Mouse (Mus musculus): ENCODE data around the gene Stk36. TPM values are rescaled to one million over a fixed set of nuclear protein-coding genes. Genes with fewer than 3 reads are reported as not detected.

The Stk36 gene
- 1.6 and 1.7 TPM in 2 replicates for total RNA-seq (2012; rRNA removed)

DNA sequence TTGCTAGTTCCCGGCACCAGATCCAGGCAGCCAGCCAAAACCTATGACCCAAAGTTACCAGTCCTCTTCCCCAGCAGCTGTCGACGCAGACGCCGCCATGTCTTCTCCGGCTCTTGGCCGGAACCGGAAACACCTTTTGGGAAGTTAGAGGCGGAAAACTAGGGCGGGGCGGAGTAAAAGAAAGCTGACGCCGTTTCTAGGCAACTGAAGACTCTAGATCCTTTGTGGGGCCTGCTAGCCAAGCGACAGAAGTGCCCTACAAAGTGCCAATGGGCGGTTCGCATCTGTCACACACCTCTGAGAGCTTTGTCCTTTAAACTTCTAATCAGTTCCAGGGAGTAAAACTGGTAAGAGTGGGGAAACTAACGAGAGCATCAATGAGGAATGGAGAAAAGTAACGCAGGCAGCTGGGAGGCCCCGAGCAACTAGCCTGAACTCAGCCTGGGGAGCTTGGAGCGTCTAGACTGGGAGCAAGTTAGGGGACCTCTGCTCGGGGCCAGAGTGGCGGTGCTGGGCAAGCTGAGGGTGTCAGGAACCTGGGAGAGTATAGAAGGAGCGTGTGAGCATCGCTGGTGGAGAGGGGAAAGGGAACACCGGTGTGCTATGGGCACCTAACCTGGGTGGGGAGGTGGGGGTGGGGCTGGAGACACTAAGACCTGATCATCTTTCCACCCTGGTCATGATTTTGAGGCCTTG is at the start of gene Stk36, which contains the start of gene Rnf25:
Stk36 (plus strand) TSS at position 179 of the 696 bp plus-strand sequence.
Rnf25 (minus strand) TSS at position 131 of the 696 bp plus-strand sequence.
- in situ Hi-C loops (cut with MboI; ENCODE audit: low sequenced_read_pairs in 2 of 2, unreplicated experiment in 2 of 2), result no loop called here

DNA sequence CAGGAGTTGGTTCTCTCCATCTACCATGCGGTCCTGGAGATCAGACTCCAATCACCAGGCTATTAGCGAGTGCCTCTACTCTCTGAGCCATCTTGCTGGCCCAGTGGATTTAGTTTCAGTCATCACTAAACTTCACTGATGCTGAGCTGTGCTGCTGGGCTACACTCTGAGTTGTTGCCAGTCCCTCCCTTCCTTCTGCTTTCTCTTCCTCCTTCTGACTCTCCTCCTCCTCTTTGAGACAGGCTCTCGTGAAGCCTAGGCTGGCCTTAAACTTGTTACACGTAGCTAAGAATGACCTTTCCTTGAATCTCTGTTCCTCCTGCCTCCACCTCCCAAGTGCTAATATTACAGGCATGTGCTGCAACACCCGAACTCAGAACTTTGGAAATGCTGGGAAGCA is 42.2 kb upstream of the Stk36 start:
- DNase-seq (ENCODE audit: low read depth, low spot score), result no peak
- H3K9me3 ChIP-seq (ENCODE audit: control insufficient read depth, insufficient read depth, low read depth, low read length), result no peaks in the 10 kb centered on the region
- TF ChIP-seq CHD2 (IDR thresholded peaks at IDR 0.05; ENCODE audit: low read depth, low read length) (no peak), ZNF384 (IDR thresholded peaks at IDR 0.05; ENCODE audit: low read depth, low read length) (no peak), HCFC1 (IDR thresholded peaks at IDR 0.05; ENCODE audit: borderline replicate concordance, insufficient read depth, low read length) (no peak), ZC3H11A (IDR thresholded peaks at IDR 0.05; ENCODE audit: borderline replicate concordance, low read depth, low read length) (no peak), MAFK (IDR thresholded peaks at IDR 0.05; ENCODE audit: insufficient read depth, low read depth, low read length) (no peak)
- H3K9ac ChIP-seq (ENCODE audit: insufficient read depth, low read depth, low read length, poor library complexity, severe bottlenecking), result no peak overlapping the region
- no peaks in the 10 kb centered on the region for H3K4me1 ChIP-seq (ENCODE audit: control insufficient read depth in 2 of 2, insufficient read depth in 2 of 2, low read length in 2 of 2, poor library complexity in 1 of 2)
- in situ Hi-C loops (cut with MboI; ENCODE audit: low sequenced_read_pairs in 2 of 2, unreplicated experiment in 2 of 2), result no loop called here
- no peak overlapping the region for H3K27ac ChIP-seq (ENCODE audit: insufficient read depth, low read depth, low read length, poor library complexity, severe bottlenecking)
- H3K4me3 ChIP-seq (ENCODE audit: insufficient read depth in 1 of 2, low read depth in 1 of 2, low read length in 2 of 2, poor library complexity in 1 of 2, severe bottlenecking in 1 of 2), result no peak overlapping the region
- no peaks in the 10 kb centered on the region; the same call in 1 of the 2 replicates for H3K36me3 ChIP-seq (ENCODE audit: control insufficient read depth, insufficient read depth, low read length, poor library complexity, severe bottlenecking)

More for the DNA sequence above, at the start of gene Stk36, which contains the start of gene Rnf25:
- Histone ChIP-seq H3K9ac (ENCODE audit: insufficient read depth, low read depth, low read length, poor library complexity, severe bottlenecking) (peak within 1 kb of the TSS; percentile 87), H3K36me3 (ENCODE audit: control insufficient read depth, insufficient read depth, low read length, poor library complexity, severe bottlenecking) (peaks cover 10% of the 10 kb centered on the region), H3K27ac (ENCODE audit: insufficient read depth, low read depth, low read length, poor library complexity, severe bottlenecking) (no peak within 1 kb of the TSS), H3K4me1 (ENCODE audit: control insufficient read depth in 2 of 2, insufficient read depth in 2 of 2, low read length in 2 of 2, poor library complexity in 1 of 2) (no peaks in the 10 kb centered on the region), H3K4me3 (ENCODE audit: insufficient read depth in 1 of 2, low read depth in 1 of 2, low read length in 2 of 2, poor library complexity in 1 of 2, severe bottlenecking in 1 of 2) (peak within 1 kb of the TSS; percentile 80 to 92), H3K9me3 (ENCODE audit: control insufficient read depth, insufficient read depth, low read depth, low read length) (no peaks in the 10 kb centered on the region)
- no peak for TF ChIP-seq ZNF384 (IDR thresholded peaks at IDR 0.05; ENCODE audit: low read depth, low read length)
- peak; percentile 66; the same call in 1 of the 2 replicates for TF ChIP-seq HCFC1 (IDR thresholded peaks at IDR 0.05; ENCODE audit: borderline replicate concordance, insufficient read depth, low read length)
- DNase-seq (ENCODE audit: low read depth, low spot score), result peak; percentile 83

- Histone ChIP-seq H3K4me3 (ENCODE audit: insufficient read depth in 1 of 2, low read depth in 1 of 2, low read length in 2 of 2, poor library complexity in 1 of 2, severe bottlenecking in 1 of 2) (no peak overlapping the region), H3K4me1 (ENCODE audit: control insufficient read depth in 2 of 2, insufficient read depth in 2 of 2, low read length in 2 of 2, poor library complexity in 1 of 2) (peaks cover 0 to 4% of the 10 kb centered on the region in 2 experiments; a peak in 1 of 4 replicates), H3K27ac (ENCODE audit: insufficient read depth, low read depth, low read length, poor library complexity, severe bottlenecking) (no peak overlapping the region), H3K9ac (ENCODE audit: insufficient read depth, low read depth, low read length, poor library complexity, severe bottlenecking) (no peak overlapping the region), H3K36me3 (ENCODE audit: control insufficient read depth, insufficient read depth, low read length, poor library complexity, severe bottlenecking) (peaks cover 32% of the 10 kb centered on the region), H3K9me3 (ENCODE audit: control insufficient read depth, insufficient read depth, low read depth, low read length) (no peaks in the 10 kb centered on the region)
- no peak for TF ChIP-seq ZNF384 (IDR thresholded peaks at IDR 0.05; ENCODE audit: low read depth, low read length)
- no peak for TF ChIP-seq MAFK (IDR thresholded peaks at IDR 0.05; ENCODE audit: insufficient read depth, low read depth, low read length)
- TF ChIP-seq ZC3H11A (IDR thresholded peaks at IDR 0.05; ENCODE audit: borderline replicate concordance, low read depth, low read length), result no peak
- no peak for DNase-seq (ENCODE audit: low read depth, low spot score)
- in situ Hi-C loops (cut with MboI; ENCODE audit: low sequenced_read_pairs in 2 of 2, unreplicated experiment in 2 of 2), result no loop called here
These were observed 35.4 kb upstream of the Stk36 start for GRCm38 (mm10) chr1:74565834-74566233.

DNA sequence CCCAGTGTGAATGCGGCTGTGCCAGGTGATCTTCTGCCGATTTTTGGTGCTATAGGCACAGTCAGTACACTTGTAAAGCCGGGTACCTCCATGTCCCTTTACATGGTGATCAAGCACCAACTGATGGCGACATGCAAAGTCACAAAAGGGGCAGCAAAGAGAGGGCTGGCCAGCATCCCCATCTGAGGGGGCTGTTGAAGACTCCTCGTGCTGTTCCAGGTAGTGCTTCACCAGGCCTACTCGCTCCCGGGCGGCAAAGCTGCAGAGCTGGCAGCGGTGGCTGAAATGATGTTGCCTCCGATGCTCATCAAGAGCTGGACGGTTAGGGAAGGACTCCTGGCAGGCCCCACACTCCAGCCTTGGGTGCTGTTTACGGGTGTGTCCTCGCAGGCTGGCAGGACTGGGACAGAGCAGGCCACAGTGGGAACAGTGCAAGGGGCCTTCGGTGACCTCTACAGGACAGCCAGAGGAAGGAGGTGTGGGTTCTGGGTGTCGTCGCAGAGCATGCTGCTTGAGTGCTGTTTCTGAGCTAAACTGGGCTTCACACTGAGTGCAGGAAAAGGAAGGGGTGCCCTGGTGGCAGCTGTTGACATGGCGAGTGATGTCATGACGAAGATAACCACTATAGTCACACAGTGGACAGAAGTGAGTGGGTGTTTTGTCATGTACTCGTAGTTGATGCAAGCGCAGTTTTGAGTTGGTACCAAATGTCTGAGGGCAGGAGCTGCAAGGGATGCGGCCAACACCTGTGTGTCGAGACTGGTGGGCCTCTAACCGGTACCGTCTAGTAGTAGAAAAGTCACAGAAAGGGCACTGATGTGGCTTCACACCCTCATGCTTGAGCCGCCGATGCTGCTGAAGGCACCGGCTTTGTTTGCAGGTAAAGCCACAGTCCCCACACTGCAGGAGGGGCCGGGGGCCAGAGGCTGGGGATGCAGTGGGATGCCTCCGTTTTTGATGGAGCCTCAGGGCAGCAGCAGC is 31.2 kb upstream of the Stk36 start:
- Histone ChIP-seq H3K9ac (ENCODE audit: insufficient read depth, low read depth, low read length, poor library complexity, severe bottlenecking) (no peak overlapping the region), H3K4me1 (ENCODE audit: control insufficient read depth in 2 of 2, insufficient read depth in 2 of 2, low read length in 2 of 2, poor library complexity in 1 of 2) (peaks cover 0 to 4% of the 10 kb centered on the region in 2 experiments; a peak in 1 of 4 replicates), H3K4me3 (ENCODE audit: insufficient read depth in 1 of 2, low read depth in 1 of 2, low read length in 2 of 2, poor library complexity in 1 of 2, severe bottlenecking in 1 of 2) (no peak overlapping the region), H3K36me3 (ENCODE audit: control insufficient read depth, insufficient read depth, low read length, poor library complexity, severe bottlenecking) (peaks cover 56% of the 10 kb centered on the region), H3K27ac (ENCODE audit: insufficient read depth, low read depth, low read length, poor library complexity, severe bottlenecking) (no peak overlapping the region), H3K9me3 (ENCODE audit: control insufficient read depth, insufficient read depth, low read depth, low read length) (no peaks in the 10 kb centered on the region)
- TF ChIP-seq CHD2 (IDR thresholded peaks at IDR 0.05; ENCODE audit: low read depth, low read length), result no peak
- TF ChIP-seq HCFC1 (IDR thresholded peaks at IDR 0.05; ENCODE audit: borderline replicate concordance, insufficient read depth, low read length), result no peak
- no peak for TF ChIP-seq ZNF384 (IDR thresholded peaks at IDR 0.05; ENCODE audit: low read depth, low read length)
- TF ChIP-seq ZC3H11A (IDR thresholded peaks at IDR 0.05; ENCODE audit: borderline replicate concordance, low read depth, low read length), result no peak
- TF ChIP-seq MAFK (IDR thresholded peaks at IDR 0.05; ENCODE audit: insufficient read depth, low read depth, low read length), result no peak
- in situ Hi-C loops (cut with MboI; ENCODE audit: low sequenced_read_pairs in 2 of 2, unreplicated experiment in 2 of 2), result no loop called here
- no peak for DNase-seq (ENCODE audit: low read depth, low spot score)

All from ES-E14 (cell line).